ENCODE assay signal across 19 mouse cellular contexts in genomic region chr14:24239651-24240050, GRCm38 (mm10). TPM values are rescaled to one million over a fixed set of nuclear protein-coding genes. Genes with fewer than 3 reads are reported as not detected.
DNase-seq lines count a peak whose midpoint lies in the region; ATAC-seq and TF ChIP-seq lines count a peak whose summit lies in the region.
"Had no signal": no experiment of that assay in that cellular context is flagged by ENCODE, and none has a peak within 500 bp of the region (broad histone marks: within the 10 kb centered on the region; RNA-seq: fewer than 3 reads in every experiment).

No protein-coding gene starts in this region.

- no peaks in the 10 kb centered on the region for H3K36me3 ChIP-seq in forebrain, postnatal 0 days (ENCODE audit: insufficient read depth)
- no peaks in the 10 kb centered on the region; the same call in 1 of the 2 replicates for H3K36me3 ChIP-seq in forebrain, embryonic 11.5 days (ENCODE audit: control insufficient read depth, insufficient read depth, low read length)
- peaks cover 66% of the 10 kb centered on the region for H3K36me3 ChIP-seq in C2C12 (ENCODE audit: control insufficient read depth, insufficient read depth)
- H3K36me3 ChIP-seq: midbrain, embryonic 15.5 days had no signal

- H3ac ChIP-seq in C2C12 (ENCODE audit: control insufficient read depth, insufficient read length, low read depth): no peak overlapping the region

- H3K9ac ChIP-seq in forebrain, postnatal 0 days: no peak overlapping the region
- no peak overlapping the region for H3K9ac ChIP-seq in forebrain, embryonic 11.5 days (ENCODE audit: low read length)
- H3K9ac ChIP-seq: forebrain, embryonic 12.5 days; limb, embryonic 13.5 days; midbrain, embryonic 15.5 days; neural tube, embryonic 12.5 days had no signal

- ATAC-seq in forebrain, postnatal 0 days: no peak
- ATAC-seq in forebrain, embryonic 11.5 days (replicated peaks; ENCODE audit: low FRiP score): no peak
- ATAC-seq: inflammation-experienced regulatory T-cells, adult 6 months; midbrain, embryonic 15.5 days had no signal

- WGBS in forebrain, postnatal 0 days: 89% methylated on average over 11 of the region's 11 CpGs
- WGBS in forebrain, embryonic 11.5 days: 86% methylated on average over 11 of the region's 11 CpGs

- TF ChIP-seq CTCF in forebrain, postnatal 0 days (IDR thresholded peaks at IDR 0.05; ENCODE audit: low read depth): peak; percentile 25; the same call in 1 of the 2 replicates
- TF ChIP-seq CTCF in layer of hippocampus, adult 2 months (conservative IDR thresholded peaks at IDR 0.05): peak; percentile 64
- TF ChIP-seq CTCF in C2C12 (IDR thresholded peaks at IDR 0.05; ENCODE audit: control insufficient read depth, insufficient read depth, insufficient read length): peak; percentile 31

- no peak overlapping the region for H3K4me3 ChIP-seq in forebrain, postnatal 0 days (ENCODE audit: low read depth, low read length)
- H3K4me3 ChIP-seq in forebrain, embryonic 11.5 days (ENCODE audit: low read depth, low read length): no peak overlapping the region
- H3K4me3 ChIP-seq in layer of hippocampus, adult 2 months: no peak overlapping the region
- no peak overlapping the region for H3K4me3 ChIP-seq in C2C12 (ENCODE audit: insufficient read depth, poor library complexity, severe bottlenecking)
- H3K4me3 ChIP-seq: forebrain, embryonic 12.5 days; limb, embryonic 13.5 days; midbrain, embryonic 15.5 days; neural tube, embryonic 12.5 days had no signal

- peaks cover 100% of the 10 kb centered on the region for H3K79me2 ChIP-seq in C2C12 (ENCODE audit: control insufficient read depth, insufficient read depth)

- peaks cover 7% of the 10 kb centered on the region; the same call in 1 of the 2 replicates for H3K4me1 ChIP-seq in forebrain, postnatal 0 days (ENCODE audit: insufficient read depth)
- H3K4me1 ChIP-seq in forebrain, embryonic 11.5 days (replicated peaks; ENCODE audit: control insufficient read depth, insufficient read depth, low read length): no peaks in the 10 kb centered on the region; the same call in 1 of the 2 replicates

- H3K9me3 ChIP-seq in forebrain, postnatal 0 days (ENCODE audit: low read length): no peaks in the 10 kb centered on the region
- H3K9me3 ChIP-seq in forebrain, embryonic 11.5 days (ENCODE audit: control insufficient read depth, low read length): no peaks in the 10 kb centered on the region
- H3K9me3 ChIP-seq: forebrain, embryonic 12.5 days; limb, embryonic 13.5 days; midbrain, embryonic 15.5 days; neural tube, embryonic 12.5 days had no signal

- no peak for DNase-seq in forebrain, postnatal 0 days
- no peak for DNase-seq in forebrain, embryonic 11.5 days (ENCODE audit: low spot score)
- no peak for DNase-seq in layer of hippocampus, adult 2 months (ENCODE audit: low spot score in 2 of 2)
- no peak for DNase-seq in layer of hippocampus, adult 18-20 months (ENCODE audit: low spot score in 2 of 2)
- DNase-seq in ZHBTc4 (ENCODE audit: low read depth, low spot score): peak; percentile 66
- DNase-seq in spleen, postnatal 4 days (ENCODE audit: low spot score in 2 of 2): no peak
- DNase-seq: adrenal gland, adult 2 months; heart, postnatal 36 days had no signal

- no peaks in the 10 kb centered on the region for H3K27me3 ChIP-seq in forebrain, postnatal 0 days (ENCODE audit: insufficient read depth, low read length)
- no peaks in the 10 kb centered on the region for H3K27me3 ChIP-seq in forebrain, embryonic 11.5 days (ENCODE audit: control insufficient read depth, insufficient read depth, low read length)
- H3K27me3 ChIP-seq in C2C12 (ENCODE audit: control insufficient read depth, insufficient read depth, insufficient read length): no peaks in the 10 kb centered on the region
- H3K27me3 ChIP-seq: forebrain, embryonic 12.5 days; limb, embryonic 13.5 days; midbrain, embryonic 15.5 days; neural tube, embryonic 12.5 days had no signal

- no peak overlapping the region for H3K4me2 ChIP-seq in forebrain, postnatal 0 days (ENCODE audit: low read depth)
- H3K4me2 ChIP-seq in forebrain, embryonic 11.5 days (ENCODE audit: low read depth, low read length, severe bottlenecking): no peak overlapping the region
- H3K4me2 ChIP-seq: forebrain, embryonic 12.5 days; limb, embryonic 13.5 days; midbrain, embryonic 15.5 days; neural tube, embryonic 12.5 days had no signal

- H3K79me3 ChIP-seq in C2C12 (ENCODE audit: low read depth): peaks cover 97% of the 10 kb centered on the region

- no peak overlapping the region for H3K27ac ChIP-seq in forebrain, postnatal 0 days (ENCODE audit: low read depth, low read length)
- H3K27ac ChIP-seq in forebrain, embryonic 11.5 days (ENCODE audit: low read depth, low read length): no peak overlapping the region
- 0 out of 2 replicates have a peak overlapping the region, but pooled peaks have one; percentile 18 for H3K27ac ChIP-seq in layer of hippocampus, adult 2 months
- H3K27ac ChIP-seq: forebrain, embryonic 12.5 days; limb, embryonic 13.5 days; macrophage; midbrain, embryonic 15.5 days; neural tube, embryonic 12.5 days had no signal

TF ChIP-seq in C2C12, 6 proteins besides CTCF, POLR2A, EP300 and RAD21:
- no peak for TF ChIP-seq MYOG (IDR thresholded peaks at IDR 0.05; ENCODE audit: control insufficient read depth, extremely low read depth, insufficient read length)
- TF ChIP-seq USF1 (IDR thresholded peaks at IDR 0.05; ENCODE audit: low read depth): no peak
- TF ChIP-seq CEBPB (IDR thresholded peaks at IDR 0.05; ENCODE audit: low read depth): no peak
- no peak for TF ChIP-seq MYOD1 (IDR thresholded peaks at IDR 0.05; ENCODE audit: control insufficient read depth, insufficient read length, low read depth)
- no peak for TF ChIP-seq FOSL1 (IDR thresholded peaks at IDR 0.05; ENCODE audit: insufficient read depth, low read length, poor library complexity, severe bottlenecking)
- TF ChIP-seq MAX (IDR thresholded peaks at IDR 0.05): no peak

RNA-seq across cellular contexts. Expression of gene Dlg5, which starts 6.1 kb away (rescaled TPM):
- total RNA-seq in forebrain, postnatal 0 days (2014; rRNA removed): 45.6 and 70.6 TPM in 2 replicates
- polyA plus RNA-seq in forebrain, postnatal 0 days (2015; fragmentation: Nextera tagmentation; extraction: Ambion mirVana): 9.5 and 14.1 TPM in 2 replicates
- polyA plus RNA-seq in forebrain, embryonic 11.5 days (2014; fragmentation: Nextera tagmentation; extraction: Ambion mirVana): 26.0 and 29.4 TPM in 2 replicates
- total RNA-seq in layer of hippocampus, adult 2 months (2021): 10 to 100 TPM; 62.7 to 64.0 TPM
- 10 to 100 TPM; 58.1 to 63.6 TPM for total RNA-seq in layer of hippocampus, adult 18-20 months (2021)
- 59.6 TPM for polyA plus RNA-seq in C2C12 (2012; fragmentation: generic; extraction: Trizol)
- total RNA-seq: common myeloid progenitor, adult 5-6 weeks had no signal

RNA-seq across cellular contexts. Expression of gene E330034G19Rik, which starts 53.4 kb away (rescaled TPM):
- 0.38 TPM in 1 of 2 replicates, not detected in the other for total RNA-seq in forebrain, postnatal 0 days (2014; rRNA removed)
- polyA plus RNA-seq in forebrain, postnatal 0 days (2015; fragmentation: Nextera tagmentation; extraction: Ambion mirVana): 0.19 TPM in 1 of 2 replicates, not detected in the other
- polyA plus RNA-seq in forebrain, embryonic 11.5 days (2014; fragmentation: Nextera tagmentation; extraction: Ambion mirVana): not detected in 2 replicates
- not detected for total RNA-seq in layer of hippocampus, adult 2 months (2021)
- not detected for total RNA-seq in layer of hippocampus, adult 18-20 months (2021)
- polyA plus RNA-seq in C2C12 (2012; fragmentation: generic; extraction: Trizol): not detected
- total RNA-seq: adrenal gland, adult 2 months; common myeloid progenitor, adult 5-6 weeks; heart, postnatal 36 days; left cerebral cortex, adult 18-20 months had no signal
- polyA plus RNA-seq: adrenal gland, adult 2 months; embryonic facial prominence, embryonic 14.5 days; forebrain, embryonic 12.5 days; inflammation-experienced regulatory T-cells, adult 6 months; macrophage; midbrain, embryonic 15.5 days; neural tube, embryonic 12.5 days; stomach, embryonic 16.5 days had no signal
